Mouse (Mus musculus) CH12.LX (cell line): ENCODE results near the gene Fam3c. TPM values are rescaled to one million over a fixed set of nuclear protein-coding genes. Genes with fewer than 3 reads are reported as not detected.

Experiments used
- DNase-seq: peaks from one replicate; pipeline ENCODE4 v3.0.0-alpha.2; 2013; ENCODE audit errors: extremely low read depth
- H3K27ac ChIP-seq: 2 replicates; pipeline ENCODE4 v1.5.1; 2012; ENCODE audit warnings: low read depth, mild to moderate bottlenecking, control low read depth, moderate library complexity; ENCODE audit not compliant: insufficient read depth
- H3K27me3 ChIP-seq: replicated peaks from 2 replicates; pipeline ENCODE3; 2012; ENCODE audit warnings: inconsistent platforms
- H3K36me3 ChIP-seq, 2 experiments: replicated peaks in 1 of 2; 2 replicates each; pipeline versions ENCODE3 to v1.6.1; 2012; ENCODE audit warnings: inconsistent platforms in 1 of 2, low read length in 1 of 2, mild to moderate bottlenecking in 1 of 2, mixed read lengths in 1 of 2, moderate library complexity in 1 of 2; ENCODE audit not compliant: control insufficient read depth in 1 of 2, insufficient read depth in 1 of 2
- H3K4me1 ChIP-seq, 2 experiments: 2 replicates each; pipeline ENCODE4 v1.6.1; 2012; ENCODE audit warnings: inconsistent platforms in 1 of 2, moderate library complexity in 1 of 2; ENCODE audit not compliant: insufficient read depth in 2 of 2, control insufficient read depth in 1 of 2
- H3K4me2 ChIP-seq: 2 replicates; pipeline ENCODE4 v1.6.1; 2012; ENCODE audit warnings: low read depth, mild to moderate bottlenecking, control low read depth; ENCODE audit not compliant: poor library complexity, insufficient read depth, severe bottlenecking
- H3K4me3 ChIP-seq, 3 experiments: fragments of 150-350 bp in 1 of 3; sonication (generic) in 1 of 3; replicated peaks in 1 of 3; 2 replicates each; pipeline versions ENCODE3 to v1.5.1; 2011 to 2012; ENCODE audit warnings: low read depth in 2 of 3, low read length in 2 of 3, mild to moderate bottlenecking in 2 of 3, moderate library complexity in 2 of 3, control low read depth in 1 of 3, improper control_type of control experiment in 1 of 3, inconsistent platforms in 1 of 3, mixed read lengths in 1 of 3; ENCODE audit not compliant: poor library complexity in 1 of 3
- H3K79me2 ChIP-seq: replicated peaks from 2 replicates; pipeline ENCODE4 v1.6.1; 2012; ENCODE audit warnings: mild to moderate bottlenecking, moderate library complexity; ENCODE audit not compliant: control insufficient read depth, poor library complexity, insufficient read depth, severe bottlenecking; ENCODE audit errors: extremely low read depth
- H3K9ac ChIP-seq: 2 replicates; pipeline ENCODE4 v1.6.1; 2012; ENCODE audit warnings: low read depth, mild to moderate bottlenecking, control low read depth, moderate library complexity; ENCODE audit not compliant: insufficient read depth
- H3K9me3 ChIP-seq: replicated peaks from 2 replicates; pipeline ENCODE3; 2012; ENCODE audit warnings: low read length, inconsistent platforms, mixed read lengths
- BHLHE40 ChIP-seq: IDR thresholded peaks from 2 replicates; pipeline ENCODE4 v1.6.1; 2011; ENCODE audit warnings: mild to moderate bottlenecking, low read depth, low read length, improper control_type of control experiment
- CHD1 ChIP-seq: IDR thresholded peaks from 2 replicates; pipeline ENCODE4 v1.6.1; 2012; ENCODE audit warnings: low read depth, low read length, improper control_type of control experiment, inconsistent platforms
- CTCF ChIP-seq, 2 experiments: IDR thresholded peaks in 1 of 2; conservative IDR thresholded peaks in 1 of 2; 2 replicates each; pipeline ENCODE4 v1.5.1; 2011 to 2012; ENCODE audit warnings: low read depth in 2 of 2, low read length in 2 of 2, improper control_type of control experiment in 1 of 2, inconsistent platforms in 1 of 2, mild to moderate bottlenecking in 1 of 2, moderate library complexity in 1 of 2
- E2F4 ChIP-seq: IDR thresholded peaks from 2 replicates; pipeline ENCODE4 v1.6.1; 2011; ENCODE audit warnings: low read depth, low read length, improper control_type of control experiment; ENCODE audit not compliant: insufficient replicate concordance
- ELF1 ChIP-seq: IDR thresholded peaks from 2 replicates; pipeline ENCODE4 v1.6.1; 2014; ENCODE audit warnings: low read depth, mild to moderate bottlenecking, inconsistent platforms, low read length, improper control_type of control experiment
- EP300 ChIP-seq: IDR thresholded peaks from 2 replicates; pipeline ENCODE4 v1.6.1; 2011; ENCODE audit warnings: low read length, improper control_type of control experiment
- ETS1 ChIP-seq: conservative IDR thresholded peaks from 2 replicates; pipeline ENCODE4 v1.6.1; 2012; ENCODE audit warnings: low read depth, mild to moderate bottlenecking, inconsistent platforms, low read length, improper control_type of control experiment, moderate library complexity
- GABPA ChIP-seq: IDR thresholded peaks from 2 replicates; pipeline ENCODE4 v1.6.1; 2012; ENCODE audit warnings: low read depth, low read length, improper control_type of control experiment, inconsistent platforms; ENCODE audit not compliant: insufficient replicate concordance
- IRF4 ChIP-seq: IDR thresholded peaks from 2 replicates; pipeline ENCODE4 v1.6.1; 2014; ENCODE audit warnings: low read depth, mild to moderate bottlenecking, inconsistent platforms, low read length, improper control_type of control experiment
- JUN ChIP-seq: IDR thresholded peaks from 2 replicates; pipeline ENCODE4 v1.6.1; 2011; ENCODE audit warnings: low read depth, mild to moderate bottlenecking, low read length, improper control_type of control experiment, moderate library complexity; ENCODE audit not compliant: insufficient read depth
- JUND ChIP-seq: conservative IDR thresholded peaks from 2 replicates; pipeline ENCODE4 v1.6.1; 2011; ENCODE audit warnings: low read depth, low read length, improper control_type of control experiment
- KAT2A ChIP-seq: IDR thresholded peaks from 2 replicates; pipeline ENCODE4 v1.6.1; 2012; ENCODE audit warnings: low read length, improper control_type of control experiment, inconsistent platforms; ENCODE audit not compliant: insufficient replicate concordance
- MAFK ChIP-seq: IDR thresholded peaks from 2 replicates; pipeline ENCODE4 v1.6.1; 2011; ENCODE audit warnings: low read length, improper control_type of control experiment; ENCODE audit not compliant: insufficient replicate concordance
- MAX ChIP-seq: IDR thresholded peaks from 2 replicates; pipeline ENCODE4 v1.6.1; 2011; ENCODE audit warnings: low read length, improper control_type of control experiment
- MAZ ChIP-seq: IDR thresholded peaks from 2 replicates; pipeline ENCODE4 v1.6.1; 2012; ENCODE audit warnings: low read depth, mild to moderate bottlenecking, inconsistent platforms, low read length, improper control_type of control experiment, moderate library complexity
- MEF2A ChIP-seq: IDR thresholded peaks from 2 replicates; pipeline ENCODE4 v1.6.1; 2014; ENCODE audit warnings: low read depth, mild to moderate bottlenecking, inconsistent platforms, low read length, improper control_type of control experiment, borderline replicate concordance
- MYC ChIP-seq: IDR thresholded peaks from 2 replicates; pipeline ENCODE4 v1.6.1; 2011; ENCODE audit warnings: low read depth, mild to moderate bottlenecking, improper control_type of control experiment, low read length
- NELFE ChIP-seq: IDR thresholded peaks from 2 replicates; pipeline ENCODE4 v1.6.1; 2011; ENCODE audit warnings: low read depth, low read length, improper control_type of control experiment
- NRF1 ChIP-seq: IDR thresholded peaks from 2 replicates; pipeline ENCODE4 v1.6.1; 2014; ENCODE audit warnings: low read depth, mild to moderate bottlenecking, inconsistent platforms, low read length, improper control_type of control experiment, moderate library complexity
- PAX5 ChIP-seq: IDR thresholded peaks from 2 replicates; pipeline ENCODE4 v1.6.1; 2012; ENCODE audit warnings: low read length, inconsistent platforms, mixed read lengths
- POLR2A ChIP-seq: IDR thresholded peaks from 2 replicates; pipeline ENCODE4 v1.6.1; 2011; ENCODE audit warnings: low read depth, mild to moderate bottlenecking, improper control_type of control experiment, low read length
- POLR2AphosphoS2 ChIP-seq: IDR thresholded peaks from 2 replicates; pipeline ENCODE4 v1.6.1; 2011; ENCODE audit warnings: low read depth, low read length, improper control_type of control experiment
- RAD21 ChIP-seq: IDR thresholded peaks from 2 replicates; pipeline ENCODE4 v1.6.1; 2011; ENCODE audit warnings: low read depth, mild to moderate bottlenecking, low read length, improper control_type of control experiment, moderate library complexity
- RCOR1 ChIP-seq: conservative IDR thresholded peaks from 2 replicates; pipeline ENCODE4 v1.6.1; 2012; ENCODE audit warnings: low read depth, mild to moderate bottlenecking, inconsistent platforms, low read length, improper control_type of control experiment
- SIN3A ChIP-seq: IDR thresholded peaks from 2 replicates; pipeline ENCODE4 v1.6.1; 2012; ENCODE audit warnings: low read length, improper control_type of control experiment, inconsistent platforms
- SMC3 ChIP-seq: IDR thresholded peaks from 2 replicates; pipeline ENCODE4 v1.6.1; 2011; ENCODE audit warnings: low read depth, low read length, improper control_type of control experiment
- TBP ChIP-seq: conservative IDR thresholded peaks from 2 replicates; pipeline ENCODE4 v1.6.1; 2011; ENCODE audit warnings: low read depth, low read length, improper control_type of control experiment
- TCF12 ChIP-seq: IDR thresholded peaks from 2 replicates; pipeline ENCODE4 v1.6.1; 2014; ENCODE audit warnings: low read depth, mild to moderate bottlenecking, inconsistent platforms, low read length, improper control_type of control experiment
- UBTF ChIP-seq: IDR thresholded peaks from 2 replicates; pipeline ENCODE4 v1.6.1; 2012; ENCODE audit warnings: low read depth, mild to moderate bottlenecking, inconsistent platforms, low read length, improper control_type of control experiment, moderate library complexity
- USF1 ChIP-seq: IDR thresholded peaks from 2 replicates; pipeline ENCODE4 v1.6.1; 2014; ENCODE audit warnings: low read depth, mild to moderate bottlenecking, inconsistent platforms, low read length, improper control_type of control experiment
- USF2 ChIP-seq: conservative IDR thresholded peaks from 2 replicates; pipeline ENCODE4 v1.6.1; 2011; ENCODE audit warnings: low read depth, low read length, improper control_type of control experiment
- ZC3H11A ChIP-seq: IDR thresholded peaks from 2 replicates; pipeline ENCODE4 v1.6.1; 2012; ENCODE audit warnings: low read depth, mild to moderate bottlenecking, inconsistent platforms, low read length, improper control_type of control experiment
- ZMIZ1 ChIP-seq: IDR thresholded peaks from 2 replicates; pipeline ENCODE4 v1.6.1; 2012; ENCODE audit warnings: low read depth, mild to moderate bottlenecking, inconsistent platforms, low read length, improper control_type of control experiment
- ZNF384 ChIP-seq: IDR thresholded peaks from 2 replicates; pipeline ENCODE4 v1.6.1; 2012; ENCODE audit warnings: low read depth, low read length, improper control_type of control experiment, inconsistent platforms
- dilution Hi-C: fragments of 300-500 bp; cut with MboI; formaldehyde crosslinking; loops from 2 replicates; pipeline ENCODE4 v1.14.3; 2020; ENCODE audit warnings: low sequenced_read_pairs; ENCODE audit not compliant: extremely low pct_unique_long_range_greater_than_20kb, extremely low pct_ligation_motif_present
- in situ Hi-C: fragments of 300-500 bp; cut with MboI; formaldehyde crosslinking; loops from 3 replicates; pipeline ENCODE4 v1.14.3; 2019; ENCODE audit warnings: low sequenced_read_pairs, low pct_ligation_motif_present, low pct_unique_long_range_greater_than_20kb, mixed read lengths
- polyA plus RNA-seq: library from polyadenylated mRNA; unstranded; fragments of >175 nt; gene quantifications from 2 replicates; pipeline ENCODE4 v1.2.1, GENCODE M21; 2012; ENCODE audit warnings: low read depth; ENCODE audit not compliant: insufficient read length
- total RNA-seq, 2 experiments: library from RNA; depleted of rRNA; stranded (reverse); fragments of 300-350 nt in 1 of 2; fragments of >200 nt in 1 of 2; gene quantifications; 2 replicates each; pipeline ENCODE4 v1.2.3; 2012 to 2014

Gene Fam3c
- total and polyA plus RNA-seq, 3 experiments: 61.9 to 155 (median 95.9) TPM

DNA sequence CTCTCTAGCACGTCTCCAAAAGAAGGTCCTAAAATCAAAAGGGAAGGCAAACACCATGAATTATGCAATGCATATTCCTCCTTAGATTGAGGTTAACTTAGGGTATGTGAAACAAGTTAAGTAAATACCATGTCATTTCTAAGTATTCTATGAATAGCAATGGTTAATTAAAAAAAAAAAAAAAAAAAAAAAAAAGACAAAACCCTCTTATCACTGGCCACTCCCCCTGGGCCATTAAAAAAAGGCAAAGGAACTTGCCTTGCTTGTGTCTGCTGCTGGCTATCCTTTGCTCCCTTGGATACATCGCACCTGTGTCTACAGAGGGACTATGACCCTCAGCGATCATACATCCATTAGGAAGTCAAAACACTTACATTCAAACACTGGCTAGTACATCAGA is 12.8 kb downstream of the Fam3c start:
- no peak for DNase-seq
- dilution Hi-C loops (no loop called here), in situ Hi-C loops (no loop called here)
- H3K4me1 ChIP-seq: peaks cover 25 to 90% of the 10 kb centered on the region in 2 experiments
- no peak overlapping the region for H3K9ac ChIP-seq
- TF ChIP-seq MYC (no peak), ZNF384 (peak; percentile 66; the same call in 1 of the 2 replicates)
- H3K27ac ChIP-seq: no peak overlapping the region; the same call in 1 of the 2 replicates
- no peaks in the 10 kb centered on the region for H3K27me3 ChIP-seq
- H3K79me2 ChIP-seq: peaks cover 86% of the 10 kb centered on the region
- peaks cover 8 to 33% of the 10 kb centered on the region in 2 experiments for H3K36me3 ChIP-seq
- no peak overlapping the region for H3K4me3 ChIP-seq
- H3K9me3 ChIP-seq: no peaks in the 10 kb centered on the region
- no peak overlapping the region for H3K4me2 ChIP-seq

DNA sequence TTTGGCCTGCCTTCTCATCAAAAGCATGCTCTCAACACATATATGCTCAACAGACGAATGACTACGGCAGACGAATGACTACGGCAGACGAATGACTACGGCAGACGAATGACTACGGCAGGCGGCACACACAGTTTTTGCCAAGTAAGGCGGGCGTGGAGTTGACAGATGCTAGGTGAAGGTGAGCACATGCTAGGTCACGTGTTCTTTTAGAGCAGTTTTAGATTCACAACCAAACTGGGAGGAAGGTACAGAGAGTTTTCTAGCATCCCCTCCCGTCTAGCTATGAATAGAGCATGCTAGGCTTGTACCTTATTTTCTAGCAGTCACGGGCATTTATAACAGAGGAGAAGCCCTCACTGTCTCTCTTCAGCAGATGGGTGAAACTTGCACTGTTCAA is 15.3 kb downstream of the Fam3c start:
- dilution Hi-C loops (no loop called here), in situ Hi-C loops (no loop called here)
- Histone ChIP-seq H3K4me1 (peaks cover 34 to 89% of the 10 kb centered on the region in 2 experiments), H3K9me3 (no peaks in the 10 kb centered on the region), H3K9ac (peak overlapping the region; percentile 10; the same call in 1 of the 2 replicates), H3K36me3 (peaks cover 18 to 50% of the 10 kb centered on the region in 2 experiments), H3K79me2 (peaks cover 83% of the 10 kb centered on the region), H3K27ac (peak overlapping the region; percentile 77), H3K4me2 (peak overlapping the region; percentile 79), H3K4me3 (peak overlapping the region in 1 of 3 experiments; percentile 43), H3K27me3 (no peaks in the 10 kb centered on the region)
- no peak for DNase-seq
- TF ChIP-seq POLR2A (no peak; the same call in 1 of the 2 replicates), RCOR1 (no peak), TCF12 (no peak), BHLHE40 (peak; percentile 89), UBTF (no peak), NELFE (no peak), MAX (peak; percentile 88), IRF4 (0 out of 2 replicates have a peak, but pooled peaks have one; percentile 34), MYC (peak; percentile 91), USF2 (peak; percentile 79), E2F4 (no peak), MAZ (no peak), ETS1 (no peak), JUND (no peak), USF1 (peak; percentile 75), RAD21 (no peak; the same call in 1 of the 2 replicates), GABPA (no peak), ZMIZ1 (no peak), ZC3H11A (no peak), MEF2A (no peak), POLR2AphosphoS2 (no peak), SIN3A (no peak), CHD1 (no peak), EP300 (no peak), KAT2A (no peak), SMC3 (no peak), TBP (no peak), NRF1 (no peak), ZNF384 (no peak), CTCF (conservative IDR thresholded peaks at IDR 0.05 in 1 of 2, IDR thresholded peaks at IDR 0.05 in 1 of 2; ENCODE audit: low read depth in 2 of 2, low read length in 2 of 2) (no peak), ELF1 (no peak), PAX5 (no peak), MAFK (no peak), JUN (no peak)
